Mouse (Mus musculus) gastrocnemius, adult 8-10 months (tissue): ENCODE data around the gene Kcnc4. TPM values are rescaled to one million over a fixed set of nuclear protein-coding genes. Genes with fewer than 3 reads are reported as not detected.
A peak's percentile ranks its signal among the peaks of the same experiment; 100 is the strongest.

Experiments
- DNase-seq, 2 experiments: peaks; one replicate each; pipeline ENCODE4 v3.0.0; 2022; ENCODE audit warnings: low spot score in 2 of 2
- total RNA-seq, 4 experiments: library from RNA; stranded (reverse); gene quantifications; 2 replicates each; pipeline ENCODE4 v1.2.4; 2022

Kcnc4 gene
- 10 to 100 TPM; 42.7 to 61.6 (median 50.2) TPM for total RNA-seq

GRCm38 (mm10) chr3:107459196-107459772 is at the start of gene Kcnc4:
Gene Kcnc4, minus strand, starts transcription at chr3:107459552.
- DNase-seq: no peak

- no peak for DNase-seq
These were observed 49.3 kb upstream of the Kcnc4 start for GRCm38 (mm10) chr3:107508696-107509095.

GRCm38 (mm10) chr3:107507966-107508365 is 48.6 kb upstream of the Kcnc4 start:
- no peak for DNase-seq

GRCm38 (mm10) chr3:107506531-107506930 is 47.2 kb upstream of the Kcnc4 start:
- DNase-seq: no peak

GRCm38 (mm10) chr3:107505464-107506367 is 46.4 kb upstream of the Kcnc4 start:
- no peak for DNase-seq

GRCm38 (mm10) chr3:107504542-107504941 is 45.2 kb upstream of the Kcnc4 start:
- no peak for DNase-seq

- no peak for DNase-seq
These were observed 44.4 kb upstream of the Kcnc4 start for GRCm38 (mm10) chr3:107503716-107504115.

GRCm38 (mm10) chr3:107501702-107502151 is 42.4 kb upstream of the Kcnc4 start:
- DNase-seq: no peak

- DNase-seq: no peak
These were observed 40.9 kb upstream of the Kcnc4 start for GRCm38 (mm10) chr3:107500301-107500700.

GRCm38 (mm10) chr3:107496086-107496850 is 36.9 kb upstream of the Kcnc4 start:
- no peak for DNase-seq

- no peak for DNase-seq
These were observed 36.2 kb upstream of the Kcnc4 start for GRCm38 (mm10) chr3:107495524-107495923.

- DNase-seq: no peak
These were observed 32.1 kb upstream of the Kcnc4 start for GRCm38 (mm10) chr3:107491459-107491858.

- no peak for DNase-seq
These were observed 29.3 kb upstream of the Kcnc4 start for GRCm38 (mm10) chr3:107488637-107489036.

- DNase-seq: peak in 1 of 2 experiments; percentile 29
These were observed 23.9 kb upstream of the Kcnc4 start for GRCm38 (mm10) chr3:107483290-107483689.

GRCm38 (mm10) chr3:107480660-107481059 is 21.3 kb upstream of the Kcnc4 start:
- no peak for DNase-seq

- no peak for DNase-seq
These were observed 12.8 kb upstream of the Kcnc4 start for GRCm38 (mm10) chr3:107472198-107472597.

- DNase-seq: no peak
These were observed 9.7 kb upstream of the Kcnc4 start for GRCm38 (mm10) chr3:107469059-107469458.

GRCm38 (mm10) chr3:107468106-107468505 is 8.8 kb upstream of the Kcnc4 start:
- DNase-seq: no peak

GRCm38 (mm10) chr3:107466577-107466976 is 7.2 kb upstream of the Kcnc4 start:
- no peak for DNase-seq

GRCm38 (mm10) chr3:107462160-107462559 is 2.8 kb upstream of the Kcnc4 start:
- peak in 1 of 2 experiments; percentile 46 for DNase-seq

- DNase-seq: peak in 1 of 2 experiments; percentile 43
These were observed 550 bp upstream of the Kcnc4 start for GRCm38 (mm10) chr3:107459773-107460431.
